Mouse (Mus musculus): ENCODE measurements around the gene Cwc22. TPM values are rescaled to one million over a fixed set of nuclear protein-coding genes. Genes with fewer than 3 reads are reported as not detected.

The Cwc22 gene
- polyA plus RNA-seq, 2 experiments: 33.7 to 36.0 TPM

DNA sequence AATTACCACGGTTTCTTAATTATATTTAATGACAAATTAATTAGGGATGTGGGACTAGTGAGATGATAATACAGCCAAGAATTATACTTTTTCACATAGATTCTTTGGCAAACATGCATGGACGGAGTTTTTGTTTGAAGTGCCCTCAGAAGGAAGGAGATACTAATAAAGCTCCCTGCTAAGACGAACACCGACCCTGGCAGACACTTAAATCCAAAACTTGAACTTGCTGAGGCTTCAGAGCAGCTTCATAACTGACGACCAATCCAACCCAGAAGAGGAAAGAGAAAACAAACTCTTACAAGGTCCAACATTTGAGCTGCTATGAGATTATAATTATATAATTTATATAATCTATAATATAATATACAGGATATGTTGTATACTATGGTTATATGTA, 66.4 kb downstream of the Cwc22 start:
- TF ChIP-seq POLR2A (IDR thresholded peaks at IDR 0.05; ENCODE audit: borderline replicate concordance, extremely low read depth, insufficient read depth, insufficient read length): no peak
- no peaks in the 10 kb centered on the region for H3K9me3 ChIP-seq (ENCODE audit: control insufficient read depth, low read length)
- no peak overlapping the region for H3K4me3 ChIP-seq (replicated peaks; ENCODE audit: low read length)
- 70% methylated on average over 5 of the region's 5 CpGs for WGBS
- ATAC-seq (ENCODE audit: low FRiP score, low read depth) (no peak), DNase-seq (ENCODE audit: low spot score) (no peak)
- no peak overlapping the region for H3K27ac ChIP-seq (replicated peaks; ENCODE audit: low read depth, low read length)
- H3K9ac ChIP-seq (ENCODE audit: low read depth, low read length, severe bottlenecking): no peak overlapping the region
- H3K36me3 ChIP-seq (ENCODE audit: control insufficient read depth, insufficient read depth, low read length): no peaks in the 10 kb centered on the region
- H3K4me2 ChIP-seq (replicated peaks; ENCODE audit: low read depth, low read length, severe bottlenecking): no peak overlapping the region
- no peaks in the 10 kb centered on the region for H3K27me3 ChIP-seq (ENCODE audit: control insufficient read depth, insufficient read depth, low read length)
- H3K4me1 ChIP-seq (ENCODE audit: control insufficient read depth, insufficient read depth, low read length): no peaks in the 10 kb centered on the region

- TF ChIP-seq POLR2A (IDR thresholded peaks at IDR 0.05; ENCODE audit: borderline replicate concordance, extremely low read depth, insufficient read depth, insufficient read length): no peak
- Histone ChIP-seq H3K9ac (ENCODE audit: low read depth, low read length, severe bottlenecking) (no peak overlapping the region), H3K4me3 (replicated peaks; ENCODE audit: low read length) (no peak overlapping the region), H3K9me3 (ENCODE audit: control insufficient read depth, low read length) (no peaks in the 10 kb centered on the region), H3K4me2 (replicated peaks; ENCODE audit: low read depth, low read length, severe bottlenecking) (no peak overlapping the region), H3K4me1 (ENCODE audit: control insufficient read depth, insufficient read depth, low read length) (no peaks in the 10 kb centered on the region), H3K27me3 (ENCODE audit: control insufficient read depth, insufficient read depth, low read length) (no peaks in the 10 kb centered on the region), H3K27ac (replicated peaks; ENCODE audit: low read depth, low read length) (no peak overlapping the region), H3K36me3 (ENCODE audit: control insufficient read depth, insufficient read depth, low read length) (no peaks in the 10 kb centered on the region)
- WGBS: 89% methylated on average over 10 of the region's 10 CpGs
- no peak for ATAC-seq (ENCODE audit: low FRiP score, low read depth)
- no peak for DNase-seq (ENCODE audit: low spot score)
Observed at GRCm38 (mm10) chr2:77877156-77877855, 68.9 kb downstream of the Cwc22 start.

- Histone ChIP-seq H3K9ac (ENCODE audit: low read depth, low read length, severe bottlenecking) (no peak overlapping the region), H3K27me3 (ENCODE audit: control insufficient read depth, insufficient read depth, low read length) (no peaks in the 10 kb centered on the region), H3K4me3 (replicated peaks; ENCODE audit: low read length) (no peak overlapping the region), H3K27ac (replicated peaks; ENCODE audit: low read depth, low read length) (no peak overlapping the region), H3K4me2 (replicated peaks; ENCODE audit: low read depth, low read length, severe bottlenecking) (no peak overlapping the region), H3K4me1 (ENCODE audit: control insufficient read depth, insufficient read depth, low read length) (no peaks in the 10 kb centered on the region), H3K36me3 (ENCODE audit: control insufficient read depth, insufficient read depth, low read length) (no peaks in the 10 kb centered on the region), H3K9me3 (ENCODE audit: control insufficient read depth, low read length) (no peaks in the 10 kb centered on the region)
- no peak for TF ChIP-seq POLR2A (IDR thresholded peaks at IDR 0.05; ENCODE audit: borderline replicate concordance, extremely low read depth, insufficient read depth, insufficient read length)
- WGBS: 91% methylated on average over 6 of the region's 6 CpGs
- no peak for ATAC-seq (ENCODE audit: low FRiP score, low read depth)
- DNase-seq (ENCODE audit: low spot score): no peak
Observed at GRCm38 (mm10) chr2:77876331-77876730, 69.8 kb downstream of the Cwc22 start.

DNA sequence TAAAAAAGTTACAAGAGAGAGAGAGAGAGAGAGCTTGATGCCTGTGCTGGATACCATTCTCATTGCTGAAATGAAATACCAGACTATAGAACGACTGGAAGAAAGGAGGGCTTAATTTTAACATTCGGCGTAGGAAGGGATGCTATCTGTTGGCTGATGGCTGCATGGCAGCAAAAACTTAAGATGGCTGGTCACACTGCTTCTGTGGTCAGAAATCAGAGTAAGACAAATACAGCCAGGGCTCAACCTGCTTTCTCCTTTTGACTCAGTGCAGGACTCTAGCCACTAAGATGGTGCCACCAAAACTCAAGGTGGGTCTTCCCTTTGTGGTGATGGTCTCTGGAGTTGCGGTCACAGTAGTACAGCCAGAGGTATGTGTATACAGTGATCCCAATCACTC, 70.7 kb downstream of the Cwc22 start:
- no peaks in the 10 kb centered on the region for H3K36me3 ChIP-seq (ENCODE audit: control insufficient read depth, insufficient read depth, low read length)
- TF ChIP-seq POLR2A (IDR thresholded peaks at IDR 0.05; ENCODE audit: borderline replicate concordance, extremely low read depth, insufficient read depth, insufficient read length): no peak
- H3K9ac ChIP-seq (ENCODE audit: low read depth, low read length, severe bottlenecking): no peak overlapping the region
- no peak for ATAC-seq (ENCODE audit: low FRiP score, low read depth)
- no peak overlapping the region for H3K4me3 ChIP-seq (replicated peaks; ENCODE audit: low read length)
- 87% methylated on average over 4 of the region's 4 CpGs for WGBS
- DNase-seq (ENCODE audit: low spot score): no peak
- no peak overlapping the region for H3K27ac ChIP-seq (replicated peaks; ENCODE audit: low read depth, low read length)
- no peak overlapping the region for H3K4me2 ChIP-seq (replicated peaks; ENCODE audit: low read depth, low read length, severe bottlenecking)
- no peaks in the 10 kb centered on the region for H3K9me3 ChIP-seq (ENCODE audit: control insufficient read depth, low read length)
- no peaks in the 10 kb centered on the region for H3K27me3 ChIP-seq (ENCODE audit: control insufficient read depth, insufficient read depth, low read length)
- H3K4me1 ChIP-seq (ENCODE audit: control insufficient read depth, insufficient read depth, low read length): no peaks in the 10 kb centered on the region

DNA sequence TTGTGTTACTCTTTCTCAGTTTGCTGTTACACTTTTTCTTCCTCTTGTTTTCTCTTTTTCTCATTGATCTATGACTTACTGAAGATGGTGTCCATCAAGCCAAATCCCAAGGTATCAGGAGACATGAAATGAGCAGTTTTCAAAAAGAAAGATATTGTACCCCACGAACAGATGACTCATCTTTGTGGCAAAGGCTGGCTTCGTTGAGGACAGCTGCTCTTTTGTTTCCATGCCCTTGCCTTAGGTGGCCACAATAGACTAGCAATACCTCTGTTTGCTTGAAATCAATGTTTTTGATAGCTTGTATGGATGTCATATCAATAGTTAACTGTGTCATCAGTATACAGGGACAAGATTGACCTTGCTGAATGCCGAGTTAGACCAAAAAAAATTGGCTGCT, 71.5 kb downstream of the Cwc22 start:
- Histone ChIP-seq H3K27ac (replicated peaks; ENCODE audit: low read depth, low read length) (no peak overlapping the region), H3K4me3 (replicated peaks; ENCODE audit: low read length) (no peak overlapping the region), H3K9ac (ENCODE audit: low read depth, low read length, severe bottlenecking) (no peak overlapping the region), H3K9me3 (ENCODE audit: control insufficient read depth, low read length) (no peaks in the 10 kb centered on the region), H3K4me2 (replicated peaks; ENCODE audit: low read depth, low read length, severe bottlenecking) (no peak overlapping the region), H3K4me1 (ENCODE audit: control insufficient read depth, insufficient read depth, low read length) (no peaks in the 10 kb centered on the region), H3K27me3 (ENCODE audit: control insufficient read depth, insufficient read depth, low read length) (no peaks in the 10 kb centered on the region), H3K36me3 (ENCODE audit: control insufficient read depth, insufficient read depth, low read length) (no peaks in the 10 kb centered on the region)
- WGBS: 83% methylated on average over 3 of the region's 3 CpGs
- no peak for ATAC-seq (ENCODE audit: low FRiP score, low read depth)
- no peak for DNase-seq (ENCODE audit: low spot score)
- TF ChIP-seq POLR2A (IDR thresholded peaks at IDR 0.05; ENCODE audit: borderline replicate concordance, extremely low read depth, insufficient read depth, insufficient read length): no peak

Measured in limb, embryonic 14.5 days (tissue).